Mouse (Mus musculus) neural tube, embryonic 13.5 days (tissue): Measurements from ENCODE around the gene Epha4. TPM values are rescaled to one million over a fixed set of nuclear protein-coding genes. Genes with fewer than 3 reads are reported as not detected.

ENCODE experiments used
- ATAC-seq: fragments of 200-750 bp; cut with Nextera tagmentation; 2 replicates; pipeline ENCODE4 v1.8.0; 2017; ENCODE audit warnings: low read depth, mild to moderate bottlenecking, moderate TSS enrichment, moderate library complexity
- H3K27ac ChIP-seq: fragments of 300-500 bp; sonication (generic); replicated peaks from 2 replicates; pipeline ENCODE4 v1.5.1; 2015; ENCODE audit warnings: moderate library complexity, mild to moderate bottlenecking, inconsistent platforms
- H3K27me3 ChIP-seq: fragments of 300-500 bp; sonication (generic); 2 replicates; pipeline ENCODE4 v1.6.1; 2015; ENCODE audit warnings: mild to moderate bottlenecking, inconsistent platforms
- H3K36me3 ChIP-seq: fragments of 300-500 bp; sonication (generic); 2 replicates; pipeline ENCODE4 v1.6.1; 2015; ENCODE audit warnings: mild to moderate bottlenecking, inconsistent platforms
- H3K4me1 ChIP-seq: fragments of 300-500 bp; sonication (generic); replicated peaks from 2 replicates; pipeline ENCODE4 v1.6.1; 2015; ENCODE audit warnings: inconsistent platforms
- H3K4me2 ChIP-seq: fragments of 300-500 bp; sonication (generic); 2 replicates; pipeline ENCODE4 v1.6.1; 2015; ENCODE audit warnings: inconsistent platforms, mild to moderate bottlenecking, moderate library complexity
- H3K4me3 ChIP-seq: fragments of 300-500 bp; sonication (generic); 2 replicates; pipeline ENCODE4 v1.5.1; 2015; ENCODE audit warnings: mild to moderate bottlenecking, inconsistent platforms
- H3K9ac ChIP-seq: fragments of 300-500 bp; sonication (generic); 2 replicates; pipeline ENCODE4 v1.6.1; 2015; ENCODE audit warnings: moderate library complexity, mild to moderate bottlenecking, inconsistent platforms
- H3K9me3 ChIP-seq: fragments of 300-500 bp; sonication (generic); 2 replicates; pipeline ENCODE4 v1.6.1; 2016; ENCODE audit warnings: inconsistent platforms
- WGBS: fragments of 180-500 bp; shearing (Covaris S2); methylation state at CpG from one replicate; pipeline ENCODE4 v1.1.7; 2015; 5-methylcytosine and 5-hydroxymethylcytosine counted together
- polyA plus RNA-seq: library from polyadenylated mRNA; unstranded; fragments of >200 nt; fragmentation: Nextera tagmentation; extraction: Ambion mirVana; gene quantifications from 2 replicates; pipeline ENCODE4 v1.2.1, GENCODE M21; 2015

Epha4 gene
- polyA plus RNA-seq, 1 experiment from 2014 or later: 27.0 TPM

- 60% methylated on average over 5 of the region's 5 CpGs for WGBS
- Histone ChIP-seq H3K36me3 (no peaks in the 10 kb centered on the region), H3K9ac (no peak overlapping the region), H3K27me3 (no peaks in the 10 kb centered on the region), H3K4me1 (peaks cover 32% of the 10 kb centered on the region), H3K4me2 (no peak overlapping the region), H3K4me3 (no peak overlapping the region), H3K9me3 (no peaks in the 10 kb centered on the region), H3K27ac (no peak overlapping the region)
- ATAC-seq: no peak
Observed at GRCm38 (mm10) chr1:77471037-77471436, 43.9 kb downstream of the Epha4 start.

DNA sequence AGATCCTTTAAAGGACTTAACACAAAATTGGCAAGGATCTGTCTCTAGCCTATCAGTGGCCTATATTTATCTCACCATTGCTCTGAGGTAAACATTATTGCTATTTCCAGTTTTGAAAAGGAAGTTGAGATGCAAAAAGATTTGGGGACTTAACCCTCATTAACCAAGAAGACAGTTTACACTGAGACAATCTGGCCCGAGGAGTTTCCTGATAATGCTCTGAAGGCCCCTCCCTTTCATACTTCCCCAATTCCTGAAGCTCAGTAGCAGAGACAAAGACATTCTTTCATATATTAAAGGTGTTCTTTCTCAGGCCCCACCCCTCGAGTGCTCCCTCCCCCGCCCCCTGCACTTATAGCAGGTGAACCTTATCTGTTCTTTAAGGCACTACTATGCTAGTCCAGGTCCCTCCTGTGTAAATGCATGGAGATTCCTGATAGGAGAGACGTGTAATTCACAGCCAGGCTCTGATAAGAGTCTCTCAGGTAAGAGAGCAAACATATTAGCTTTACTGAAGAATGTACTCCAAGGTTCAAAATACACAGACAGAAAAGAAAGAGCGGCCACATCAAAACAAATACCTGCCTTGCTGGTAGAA, 46.1 kb downstream of the Epha4 start:
- no peak overlapping the region for H3K9ac ChIP-seq
- peaks cover 23% of the 10 kb centered on the region for H3K4me1 ChIP-seq
- no peaks in the 10 kb centered on the region for H3K9me3 ChIP-seq
- no peaks in the 10 kb centered on the region for H3K36me3 ChIP-seq
- no peak overlapping the region for H3K27ac ChIP-seq
- no peak for ATAC-seq
- WGBS: 83% methylated on average over 5 of the region's 5 CpGs
- no peaks in the 10 kb centered on the region for H3K27me3 ChIP-seq
- no peak overlapping the region for H3K4me2 ChIP-seq
- no peak overlapping the region for H3K4me3 ChIP-seq

GRCm38 (mm10) chr1:77465524-77465923, 49.4 kb downstream of the Epha4 start:
- ATAC-seq: no peak
- no peaks in the 10 kb centered on the region for H3K9me3 ChIP-seq
- no peak overlapping the region for H3K4me2 ChIP-seq
- no peak overlapping the region for H3K9ac ChIP-seq
- H3K27ac ChIP-seq: no peak overlapping the region
- no peak overlapping the region for H3K4me3 ChIP-seq
- 91% methylated on average over 4 of the region's 4 CpGs for WGBS
- peaks cover 12% of the 10 kb centered on the region for H3K4me1 ChIP-seq
- H3K27me3 ChIP-seq: no peaks in the 10 kb centered on the region
- no peaks in the 10 kb centered on the region for H3K36me3 ChIP-seq

- Histone ChIP-seq H3K9ac (no peak overlapping the region), H3K9me3 (no peaks in the 10 kb centered on the region), H3K4me2 (no peak overlapping the region), H3K4me3 (no peak overlapping the region), H3K4me1 (peaks cover 9% of the 10 kb centered on the region), H3K27me3 (no peaks in the 10 kb centered on the region), H3K36me3 (no peaks in the 10 kb centered on the region), H3K27ac (no peak overlapping the region)
- ATAC-seq: no peak
- 62% methylated on average over 1 of the region's 1 CpGs for WGBS
Observed at GRCm38 (mm10) chr1:77464108-77464507, 50.8 kb downstream of the Epha4 start.

- WGBS: 18% methylated on average over 3 of the region's 3 CpGs
- H3K27ac ChIP-seq: no peak overlapping the region
Observed at GRCm38 (mm10) chr1:77461877-77462615, 52.8 kb downstream of the Epha4 start.

DNA sequence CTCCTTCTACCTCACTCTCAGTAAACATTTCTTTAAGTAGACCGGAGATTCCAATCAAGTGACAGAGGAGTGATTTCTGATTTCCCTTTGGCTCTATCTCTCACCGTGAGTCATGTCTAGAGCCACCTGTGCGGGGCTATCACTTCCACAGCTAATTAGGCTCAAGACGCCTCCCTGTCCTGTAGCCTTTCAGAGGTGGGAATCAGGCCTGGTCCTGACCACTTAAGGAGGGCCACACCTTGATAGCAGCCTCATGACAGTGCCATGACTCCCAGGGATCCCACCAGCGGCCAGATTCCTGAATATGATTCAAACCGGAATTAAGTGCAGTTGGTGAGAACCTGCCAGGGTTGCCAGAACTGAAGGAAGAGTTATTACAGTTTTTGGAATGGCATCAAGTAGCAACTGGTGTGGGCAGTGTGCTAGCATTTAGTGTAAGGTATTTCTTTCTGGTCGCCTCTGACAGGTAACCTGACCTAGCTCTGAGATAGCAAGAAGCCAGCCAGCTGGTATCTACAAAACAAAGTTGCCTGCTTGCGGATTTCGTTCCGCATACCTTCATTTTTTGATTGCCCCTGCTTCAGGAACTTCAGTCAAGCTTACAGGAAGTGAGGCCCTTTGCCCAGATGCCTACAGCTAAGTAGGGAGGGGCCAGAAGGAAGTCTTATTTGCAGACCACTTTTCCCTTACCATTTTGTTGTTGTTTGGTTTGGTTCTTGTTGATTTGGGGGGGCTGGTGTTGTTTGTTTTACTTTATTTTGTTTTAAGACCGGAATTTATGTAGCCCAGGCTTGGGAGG, 53.9 kb downstream of the Epha4 start:
- Histone ChIP-seq H3K27ac (no peak overlapping the region), H3K27me3 (no peaks in the 10 kb centered on the region), H3K9me3 (no peaks in the 10 kb centered on the region), H3K4me1 (peaks cover 26% of the 10 kb centered on the region), H3K4me3 (no peak overlapping the region), H3K4me2 (no peak overlapping the region), H3K36me3 (no peaks in the 10 kb centered on the region), H3K9ac (no peak overlapping the region)
- ATAC-seq: no peak
- WGBS: 72% methylated on average over 11 of the region's 11 CpGs

More at GRCm38 (mm10) chr1:77461877-77462615, 52.8 kb downstream of the Epha4 start:
- H3K27me3 ChIP-seq: no peaks in the 10 kb centered on the region
- H3K9me3 ChIP-seq: no peaks in the 10 kb centered on the region
- peaks cover 21% of the 10 kb centered on the region for H3K4me1 ChIP-seq
- no peaks in the 10 kb centered on the region for H3K36me3 ChIP-seq
- H3K4me2 ChIP-seq: no peak overlapping the region
- no peak for ATAC-seq
- H3K4me3 ChIP-seq: no peak overlapping the region
- H3K9ac ChIP-seq: no peak overlapping the region

GRCm38 (mm10) chr1:77458751-77459385, 56.0 kb downstream of the Epha4 start:
- no peaks in the 10 kb centered on the region for H3K36me3 ChIP-seq
- H3K4me1 ChIP-seq: peaks cover 26% of the 10 kb centered on the region
- H3K4me3 ChIP-seq: no peak overlapping the region
- H3K4me2 ChIP-seq: no peak overlapping the region
- no peak for ATAC-seq
- no peak overlapping the region for H3K9ac ChIP-seq
- WGBS: 65% methylated on average over 7 of the region's 7 CpGs
- H3K27ac ChIP-seq: no peak overlapping the region
- H3K27me3 ChIP-seq: no peaks in the 10 kb centered on the region
- no peaks in the 10 kb centered on the region for H3K9me3 ChIP-seq

- Histone ChIP-seq H3K27me3 (no peaks in the 10 kb centered on the region), H3K4me2 (no peak overlapping the region), H3K4me3 (no peak overlapping the region), H3K27ac (no peak overlapping the region), H3K9me3 (no peaks in the 10 kb centered on the region), H3K4me1 (peaks cover 26% of the 10 kb centered on the region), H3K9ac (no peak overlapping the region), H3K36me3 (no peaks in the 10 kb centered on the region)
- WGBS: 6% methylated on average over 6 of the region's 6 CpGs
- no peak for ATAC-seq
Observed at GRCm38 (mm10) chr1:77457446-77457800, 57.5 kb downstream of the Epha4 start.

DNA sequence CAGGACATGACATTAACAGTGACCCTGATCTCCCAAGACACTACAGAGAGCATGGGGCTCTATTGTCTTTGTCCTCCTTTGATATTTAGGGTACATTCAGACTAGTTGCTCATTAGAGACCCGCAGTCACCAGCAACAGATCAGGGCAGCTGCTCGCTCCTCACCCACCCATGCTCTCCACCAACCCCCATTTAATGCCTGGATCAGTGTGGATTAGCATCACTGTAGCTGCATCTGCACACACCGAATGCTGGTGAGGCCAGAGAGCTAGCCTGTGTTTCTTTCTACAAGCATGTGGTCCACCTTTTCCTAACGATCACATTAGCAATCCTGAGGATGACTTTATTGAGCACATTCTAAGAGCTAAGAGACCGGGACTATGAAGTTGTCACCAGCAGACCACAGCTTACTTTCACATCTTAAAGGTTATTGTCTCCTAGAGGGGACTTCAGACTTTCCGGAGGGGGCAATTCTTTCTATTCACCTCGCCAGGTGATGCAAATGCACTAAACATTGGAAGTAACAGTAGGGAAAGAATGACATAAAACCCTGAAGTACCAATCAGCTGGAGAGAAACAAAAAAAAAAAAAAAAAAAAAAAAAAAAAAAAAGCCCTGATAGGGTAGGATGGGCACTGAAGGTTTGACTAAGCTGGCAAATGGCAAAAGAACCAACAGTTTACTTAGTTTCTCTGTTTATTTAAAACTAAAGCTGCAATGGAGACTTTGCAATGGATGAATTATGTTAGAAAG, 58.0 kb downstream of the Epha4 start:
- no peaks in the 10 kb centered on the region for H3K9me3 ChIP-seq
- no peak overlapping the region for H3K27ac ChIP-seq
- no peak overlapping the region for H3K4me2 ChIP-seq
- no peaks in the 10 kb centered on the region for H3K36me3 ChIP-seq
- peaks cover 22% of the 10 kb centered on the region for H3K4me1 ChIP-seq
- 22% methylated on average over 7 of the region's 7 CpGs for WGBS
- H3K4me3 ChIP-seq: no peak overlapping the region
- H3K27me3 ChIP-seq: no peaks in the 10 kb centered on the region
- no peak overlapping the region for H3K9ac ChIP-seq
- ATAC-seq: no peak

- 93% methylated on average over 1 of the region's 1 CpGs for WGBS
- Histone ChIP-seq H3K27me3 (no peaks in the 10 kb centered on the region), H3K27ac (no peak overlapping the region), H3K9ac (no peak overlapping the region), H3K4me1 (peaks cover 21% of the 10 kb centered on the region), H3K4me2 (no peak overlapping the region), H3K36me3 (no peaks in the 10 kb centered on the region), H3K9me3 (no peaks in the 10 kb centered on the region), H3K4me3 (no peak overlapping the region)
- ATAC-seq: no peak
Observed at GRCm38 (mm10) chr1:77453811-77454210, 61.1 kb downstream of the Epha4 start.

- ATAC-seq: no peak
- Histone ChIP-seq H3K4me3 (no peak overlapping the region), H3K4me2 (no peak overlapping the region), H3K9ac (no peak overlapping the region), H3K27me3 (no peaks in the 10 kb centered on the region), H3K9me3 (no peaks in the 10 kb centered on the region), H3K4me1 (peaks cover 18% of the 10 kb centered on the region), H3K27ac (no peak overlapping the region), H3K36me3 (no peaks in the 10 kb centered on the region)
- WGBS: 91% methylated on average over 3 of the region's 3 CpGs
Observed at GRCm38 (mm10) chr1:77452721-77453120, 62.2 kb downstream of the Epha4 start.
